Mouse (Mus musculus) right cerebral cortex, adult 18-20 months (tissue): ENCODE results near the gene Aff1.
A peak's percentile ranks its signal among the peaks of the same experiment; 100 is the strongest.

Experiments used
- DNase-seq: peaks from one replicate; pipeline ENCODE4 v3.0.0; 2022; ENCODE audit warnings: mixed read lengths

Gene Aff1

DNA sequence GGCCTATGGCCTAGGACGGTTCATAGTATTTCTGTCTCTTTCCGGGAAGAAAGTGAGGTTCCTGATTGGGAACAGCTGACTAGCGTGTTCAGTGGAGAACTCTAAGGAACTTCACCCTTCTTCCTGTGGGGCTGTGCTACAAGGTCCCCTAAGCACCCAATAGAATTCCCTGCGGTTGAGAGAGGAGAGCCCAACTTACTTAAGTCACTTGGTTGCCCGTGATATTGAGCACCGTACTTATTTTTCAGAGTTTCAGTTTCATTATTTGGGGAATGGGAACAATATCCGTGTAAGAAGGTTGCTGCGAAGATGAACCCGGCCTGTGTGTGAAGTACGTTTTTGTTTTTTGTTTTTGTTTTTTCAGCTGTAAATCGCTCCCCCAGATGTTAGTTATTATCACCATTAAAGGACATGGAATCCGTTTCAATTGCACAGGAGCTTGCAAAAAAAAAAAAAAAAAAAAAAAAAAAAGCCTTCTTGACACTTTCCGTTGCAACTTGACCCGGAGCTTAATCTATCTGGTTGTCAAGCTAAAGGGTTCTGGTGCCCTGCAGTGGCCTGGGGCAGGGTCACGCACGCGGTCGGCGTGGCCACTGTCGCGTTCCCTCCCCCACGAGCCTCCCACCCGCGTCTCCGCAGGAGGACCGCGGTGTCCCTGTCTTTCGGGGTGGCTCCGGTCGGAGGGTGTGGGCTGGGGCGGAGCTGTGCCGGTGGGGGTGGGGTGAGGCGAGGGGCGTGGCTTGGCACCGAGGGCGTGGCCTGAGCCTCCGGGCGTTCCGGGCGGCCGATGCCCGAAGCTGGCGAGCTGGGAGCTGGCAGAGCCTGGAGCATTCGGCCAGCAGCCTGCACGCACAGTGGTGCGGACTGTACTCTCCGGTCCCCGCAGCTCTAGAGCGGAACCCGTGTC is at the start of gene Aff1:
Aff1 (plus strand) TSS at position 751 of the 907 bp plus-strand sequence.
- DNase-seq: peak; percentile 69

DNA sequence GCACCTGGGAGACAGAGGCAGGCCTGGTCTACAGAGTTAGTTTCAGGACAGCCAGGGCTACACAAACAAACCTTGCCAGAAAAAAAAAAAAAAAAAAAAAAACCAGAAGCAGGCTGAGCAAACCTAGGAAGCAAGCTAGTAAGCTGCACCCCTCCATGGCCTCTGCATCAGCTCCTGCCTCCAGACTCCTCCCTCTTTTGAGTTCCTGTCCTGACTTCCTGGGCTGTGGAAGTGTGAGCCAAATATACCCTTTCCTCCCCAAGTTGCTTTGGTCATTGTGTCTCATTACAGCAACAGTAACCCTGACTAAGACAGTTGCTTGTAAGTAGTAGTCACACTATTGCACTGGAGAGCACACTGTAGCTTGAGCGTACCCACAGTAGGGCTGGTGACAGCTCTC is 48.0 kb upstream of the Aff1 start:
- no peak for DNase-seq

DNA sequence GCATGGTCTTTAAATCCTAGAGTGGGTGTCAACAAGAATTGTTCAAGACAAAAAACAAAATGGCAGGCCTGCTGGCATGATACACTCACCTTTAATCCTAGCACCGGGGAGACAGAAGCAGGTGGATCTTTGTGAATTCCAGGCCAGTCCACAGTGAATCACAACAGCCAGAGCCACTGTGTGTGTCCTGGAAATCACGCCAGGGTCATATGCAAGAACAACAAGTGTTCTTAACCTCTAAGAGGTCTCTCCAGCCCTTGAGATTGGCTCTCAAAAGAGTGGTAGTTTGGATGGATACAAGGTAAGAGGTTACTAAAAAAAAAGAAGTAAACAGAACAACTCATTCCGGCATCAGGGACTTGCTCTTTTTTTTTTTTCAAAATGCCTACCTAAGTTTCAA is 44.9 kb upstream of the Aff1 start:
- DNase-seq: no peak

DNA sequence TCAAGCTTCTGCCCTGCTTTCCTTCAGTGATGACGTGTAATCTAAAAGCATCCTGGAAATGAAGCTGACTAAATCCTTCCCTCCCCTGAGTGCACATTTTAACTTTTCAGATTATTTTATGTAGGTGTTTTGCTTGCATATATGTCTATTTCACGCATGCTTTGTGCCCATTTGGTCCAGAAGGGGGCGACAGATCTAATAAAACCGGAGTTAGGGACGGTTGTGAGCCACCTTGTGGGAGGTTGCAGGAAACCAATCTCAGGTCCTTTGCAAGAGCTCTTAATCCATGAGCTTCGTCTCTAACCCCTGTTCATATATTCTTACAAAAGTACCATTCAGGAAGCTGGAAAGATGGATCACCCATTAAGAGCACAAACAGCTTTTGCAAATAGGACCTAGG is 37.9 kb upstream of the Aff1 start:
- DNase-seq: peak; percentile 20

DNA sequence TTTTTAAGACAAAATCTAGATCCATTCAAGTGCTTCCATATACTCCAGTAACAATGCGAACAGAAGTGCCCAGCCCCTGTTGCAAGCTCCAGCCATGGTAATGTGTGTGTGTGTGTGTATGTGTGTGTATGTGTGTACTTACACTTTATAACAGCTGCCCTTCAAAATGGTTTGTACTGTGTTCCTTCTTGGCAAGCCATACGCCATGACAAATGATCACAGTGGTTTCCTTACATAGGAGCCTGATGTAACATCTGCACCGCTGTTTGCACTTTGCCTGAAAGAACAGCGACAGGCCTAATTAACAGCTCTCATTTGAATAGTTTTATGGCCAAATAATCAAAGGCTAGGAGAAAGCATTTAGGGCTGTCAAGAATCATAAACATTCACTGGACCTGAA is 37.4 kb upstream of the Aff1 start:
- no peak for DNase-seq

DNA sequence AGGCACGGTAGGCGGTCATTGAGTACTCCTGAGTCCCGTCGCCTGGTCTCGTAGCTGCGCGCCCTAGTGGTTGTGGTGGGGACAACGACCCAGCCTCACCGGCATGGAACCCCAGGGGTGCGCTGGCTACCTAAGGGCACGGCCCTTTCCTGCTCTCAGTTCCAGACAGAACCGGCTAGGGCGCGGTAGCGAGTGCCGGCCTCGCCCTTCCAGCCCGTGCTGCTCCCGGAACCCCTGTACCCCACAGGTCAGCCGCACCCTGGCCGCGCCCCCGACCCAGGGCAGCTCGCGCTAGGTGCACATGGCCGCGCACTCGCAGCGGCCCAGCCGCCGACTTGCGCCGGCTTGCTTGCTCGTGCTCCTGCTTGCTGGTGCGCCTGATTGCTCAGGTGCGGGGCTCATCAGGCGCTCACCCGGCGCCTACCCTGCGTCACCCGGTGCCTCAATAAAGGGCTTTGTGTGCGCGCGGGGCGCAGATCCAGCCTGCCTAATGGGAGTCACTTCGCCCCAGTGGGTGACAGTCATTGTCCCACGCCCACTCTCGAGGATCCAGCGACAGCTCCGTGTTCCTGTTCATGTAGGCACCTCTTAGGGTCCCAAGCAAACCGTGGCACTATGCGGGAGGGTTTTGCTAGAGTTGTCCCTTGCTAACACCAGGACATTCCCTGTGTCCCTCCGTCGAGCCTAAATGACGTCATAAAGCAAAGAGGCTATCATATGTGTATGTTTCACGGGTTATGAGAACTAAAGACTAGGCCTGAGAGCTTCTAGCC is 36.6 kb upstream of the Aff1 start, which contains the start of gene 1700016H13Rik:
1700016H13Rik (minus strand) TSS at position 665 of the 773 bp plus-strand sequence.
- peak; percentile 29 for DNase-seq

DNA sequence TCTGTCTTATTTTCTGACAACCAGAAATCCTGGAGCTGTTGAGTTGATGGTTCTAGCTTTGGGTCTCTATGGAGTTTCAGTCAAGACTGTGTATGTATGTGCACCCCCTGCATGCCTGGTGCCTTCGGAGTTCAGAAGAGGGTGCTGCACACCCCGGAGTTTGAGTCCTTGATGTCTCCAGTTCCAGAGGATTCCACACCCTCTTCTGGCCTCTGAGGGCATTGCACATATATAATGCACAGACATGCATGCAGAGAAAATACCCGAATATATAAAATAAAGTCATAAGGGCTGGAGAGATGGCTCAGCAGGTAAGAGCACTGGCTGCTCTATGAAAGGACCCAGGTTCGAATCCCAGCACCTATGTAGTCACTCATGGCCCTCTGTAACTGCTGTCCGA is 33.3 kb upstream of the Aff1 start:
- no peak for DNase-seq

DNA sequence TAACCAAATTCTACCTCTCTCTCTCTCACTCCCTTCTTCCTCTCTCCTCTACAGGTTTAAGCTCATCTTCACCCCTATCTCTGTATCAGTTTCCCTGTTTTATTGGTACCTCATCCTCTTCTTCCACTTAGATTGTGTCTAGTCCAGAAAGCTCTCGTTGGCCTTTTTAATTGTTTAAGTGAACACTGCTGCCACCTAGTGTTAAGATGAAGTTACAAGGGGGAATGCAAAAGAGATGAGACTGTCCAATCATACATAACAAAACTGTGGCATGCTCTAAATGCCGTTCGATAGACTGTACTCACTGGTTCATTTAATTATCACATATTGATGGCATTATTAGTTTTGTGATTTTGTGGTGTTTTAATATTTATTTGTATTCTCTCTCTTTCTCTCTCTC is 32.6 kb upstream of the Aff1 start:
- peak; percentile 14 for DNase-seq

DNA sequence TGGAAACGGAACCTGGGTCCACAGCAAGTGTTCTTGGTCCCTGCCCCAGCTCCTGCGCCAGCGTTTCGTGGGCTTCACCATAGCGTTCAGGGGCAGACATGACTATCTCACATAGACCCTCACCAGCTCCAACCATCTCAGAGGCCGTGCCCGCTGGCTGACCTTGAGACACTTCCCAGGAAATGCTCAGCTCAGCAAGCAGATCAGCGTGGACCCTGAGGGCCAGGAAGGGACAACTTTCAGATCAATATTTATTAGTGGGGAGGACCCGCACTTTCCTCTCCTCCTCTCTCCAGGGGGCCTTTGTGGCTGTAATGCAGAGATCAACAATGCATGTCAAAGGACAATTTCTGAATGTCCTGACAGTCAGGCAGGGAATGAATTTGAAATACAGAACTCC is 27.2 kb upstream of the Aff1 start:
- no peak for DNase-seq

GRCm38 (mm10) chr5:103665876-103666275 is 26.3 kb upstream of the Aff1 start:
- no peak for DNase-seq

GRCm38 (mm10) chr5:103671858-103672257 is 20.3 kb upstream of the Aff1 start:
- no peak for DNase-seq

- DNase-seq: no peak
These were observed 18.6 kb upstream of the Aff1 start for GRCm38 (mm10) chr5:103673611-103674010.

DNA sequence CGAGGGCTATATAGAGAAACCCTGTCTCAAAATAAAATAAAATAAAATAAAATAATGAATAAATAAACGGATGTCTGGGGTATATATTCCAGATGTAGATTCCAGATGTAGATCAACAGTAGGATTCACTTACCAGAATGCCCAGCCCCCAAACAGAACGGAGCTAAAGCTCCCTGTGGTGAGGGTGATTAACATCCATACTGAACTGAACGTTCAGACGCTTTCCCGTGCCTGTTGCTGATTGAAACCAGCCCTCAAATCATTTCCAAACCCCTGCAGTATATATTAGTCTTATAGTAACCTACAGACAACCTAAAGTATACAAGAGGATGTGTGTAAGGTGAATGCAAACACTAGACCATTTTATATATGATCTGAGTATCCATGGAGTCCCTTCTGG is 17.7 kb upstream of the Aff1 start:
- DNase-seq: no peak

DNA sequence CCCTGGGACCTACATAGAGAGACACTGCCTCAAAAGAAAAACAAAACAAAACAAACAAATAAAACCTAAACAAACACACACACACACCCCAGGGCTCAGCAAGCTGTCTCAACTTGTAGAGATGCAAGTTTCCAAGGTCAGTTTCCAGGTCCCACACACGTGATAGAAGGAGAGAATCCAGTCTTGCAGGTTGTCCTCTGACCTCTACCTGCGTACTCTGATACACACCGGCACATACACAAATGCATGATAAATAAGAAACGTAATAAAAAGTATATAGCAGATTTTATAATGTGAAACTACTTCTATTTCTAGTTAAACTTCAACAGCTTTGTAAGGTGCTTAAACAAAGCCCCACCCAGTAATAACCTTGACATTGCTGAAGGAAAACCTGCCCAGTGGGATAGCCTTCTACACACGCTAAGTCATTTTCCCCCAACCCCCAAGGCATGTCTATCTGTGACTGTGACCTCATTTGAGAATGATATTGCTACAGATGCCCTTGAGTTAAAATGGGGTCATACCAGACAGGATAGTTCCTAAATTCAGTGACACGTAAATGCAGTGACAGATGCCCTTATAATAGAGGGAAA is 15.8 kb upstream of the Aff1 start:
- no peak for DNase-seq

DNA sequence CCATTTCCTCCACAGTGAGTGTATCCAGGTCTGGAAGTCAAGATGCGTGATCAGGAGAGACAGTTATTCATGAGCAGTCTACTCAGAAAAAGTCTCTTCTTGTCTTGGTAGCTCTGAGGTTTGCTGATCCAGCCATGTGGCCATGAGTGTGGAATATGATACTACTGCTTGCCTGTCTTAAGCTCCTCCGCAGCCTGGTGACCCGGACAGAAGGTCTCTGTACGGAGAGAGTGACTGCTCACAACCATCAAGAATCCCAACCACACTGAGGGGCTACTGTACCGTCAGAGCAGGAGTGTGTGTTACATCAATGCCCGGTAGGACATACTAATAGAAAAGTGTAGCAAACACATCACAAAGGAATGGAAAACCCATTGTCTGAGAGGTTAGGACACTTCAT is 14.3 kb upstream of the Aff1 start:
- DNase-seq: no peak

DNA sequence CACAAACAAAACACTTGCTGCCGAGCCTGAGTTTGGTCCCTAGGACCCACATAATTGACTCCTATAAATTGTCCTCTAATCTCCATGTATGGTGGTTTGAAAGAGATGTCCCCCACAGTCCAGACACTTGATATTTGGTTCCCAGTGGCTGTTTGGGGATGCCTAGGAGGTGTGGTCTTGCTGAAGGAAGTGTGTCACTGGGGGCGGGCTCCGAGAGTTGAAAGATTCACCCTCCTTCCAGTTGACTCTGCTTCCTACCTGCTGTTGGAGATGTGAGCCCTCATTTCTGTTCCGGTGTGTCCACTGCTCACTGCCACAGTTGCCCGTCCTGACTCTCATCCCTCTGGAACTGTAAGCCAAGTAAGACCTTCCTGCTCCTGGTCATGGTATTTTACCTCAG is 13.2 kb upstream of the Aff1 start:
- no peak for DNase-seq

DNA sequence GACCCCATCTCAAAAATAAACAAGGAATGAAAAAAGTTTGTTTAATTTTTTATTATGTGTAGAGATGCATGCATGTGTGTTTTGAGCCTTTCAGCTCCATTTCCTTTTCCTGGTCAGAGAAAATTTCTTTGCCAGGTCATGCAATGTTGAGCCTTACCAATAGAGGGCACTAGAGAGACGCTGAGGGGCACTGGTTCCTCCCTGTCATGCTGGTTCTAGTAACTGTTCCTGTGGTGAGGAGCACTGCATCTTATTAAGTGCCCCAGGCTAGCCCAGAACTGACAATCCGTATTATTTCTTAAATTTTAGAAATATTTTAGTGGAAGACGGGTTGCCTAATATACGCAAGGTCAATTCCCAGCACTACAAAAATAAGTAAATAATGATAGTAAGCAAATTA is 11.8 kb upstream of the Aff1 start:
- DNase-seq: peak; percentile 80

GRCm38 (mm10) chr5:103681824-103682223 is 10.3 kb upstream of the Aff1 start:
- no peak for DNase-seq

DNA sequence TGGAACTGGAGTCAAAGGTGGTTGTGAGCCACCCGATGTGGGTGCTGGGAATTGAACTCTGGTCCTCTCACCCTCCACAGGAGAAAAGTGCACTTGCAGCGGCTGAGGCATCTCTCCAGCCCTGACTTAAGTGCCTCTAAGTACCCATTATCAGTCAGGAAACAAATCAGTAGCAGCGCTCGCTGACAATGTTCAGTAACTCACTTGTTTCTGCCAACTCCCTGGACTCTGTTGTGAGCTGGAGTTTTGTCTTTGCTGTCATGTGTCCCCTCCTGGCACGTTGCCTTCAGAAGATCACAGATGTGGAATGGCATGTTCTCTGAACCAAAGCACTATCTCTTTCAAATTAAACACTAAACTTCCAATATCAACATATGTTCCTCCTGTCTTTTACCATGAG is 2.5 kb upstream of the Aff1 start:
- DNase-seq: no peak

GRCm38 (mm10) chr5:103690190-103690589 is 2.0 kb upstream of the Aff1 start:
- DNase-seq: no peak

GRCm38 (mm10) chr5:103691171-103691570 is 1.0 kb upstream of the Aff1 start:
- DNase-seq: no peak

DNA sequence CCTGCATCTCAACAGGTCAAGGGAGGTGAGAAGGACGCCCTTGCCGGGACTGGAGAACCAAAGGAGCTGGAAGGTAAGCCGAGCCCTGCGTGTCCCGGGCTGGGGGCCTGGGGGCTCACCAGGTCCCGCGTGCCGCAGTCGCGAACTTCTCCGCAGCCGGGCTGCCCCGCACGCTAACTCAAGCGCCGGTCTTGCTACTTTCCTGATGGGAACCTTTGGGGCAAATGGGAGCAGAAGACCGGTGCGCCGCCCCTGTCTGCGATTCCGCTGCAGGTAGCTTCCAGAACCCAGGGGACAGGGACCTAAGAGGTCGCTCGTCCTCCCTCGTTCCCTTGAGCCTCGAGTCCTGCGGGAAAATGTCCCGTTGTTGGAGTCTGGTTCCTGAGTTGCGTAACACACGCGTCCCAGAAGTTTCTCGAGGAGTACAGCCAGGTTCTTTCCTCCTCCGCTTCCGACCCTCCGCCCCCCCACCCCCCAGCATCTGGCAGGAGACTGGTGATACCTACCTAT is 412 bp downstream of the Aff1 start:
- DNase-seq: peak; percentile 7

DNA sequence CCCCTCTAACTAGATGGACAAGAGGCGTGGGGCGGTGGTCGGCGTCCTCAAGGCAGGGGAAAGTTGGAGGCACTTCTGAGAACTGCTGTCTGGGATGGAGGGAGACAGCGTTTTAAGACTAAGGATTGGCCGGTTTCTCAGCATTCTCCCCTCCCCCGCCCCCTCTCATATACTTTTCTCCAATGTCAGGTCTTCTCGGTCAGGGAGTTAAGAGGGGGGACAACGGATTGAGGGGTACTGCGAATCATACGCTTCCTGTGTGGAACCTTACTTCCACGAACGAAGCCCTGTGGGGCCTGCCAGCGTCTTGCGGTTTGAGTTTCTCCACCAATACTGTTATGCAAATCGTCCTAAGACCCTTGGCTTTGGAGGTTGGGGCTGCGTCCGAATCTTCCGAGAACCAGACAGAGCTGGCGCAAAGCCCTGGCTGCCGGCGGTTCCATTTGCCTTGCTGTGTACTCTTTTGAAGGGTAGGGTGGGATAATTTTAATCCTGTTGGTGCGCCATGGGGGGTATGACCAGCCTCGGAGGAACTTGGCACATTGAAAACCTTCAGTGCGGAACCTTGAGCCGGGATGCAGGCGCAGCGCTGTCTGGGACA is 967 bp downstream of the Aff1 start:
- peak; percentile 6 for DNase-seq
